Mouse (Mus musculus) heart, embryonic 15.5 days (tissue): ENCODE measurements at regions not wholly inside any gene's neighbourhood (a gene's known extent, or its start where the extent isn't known, plus 50 kb on each side); places are given as distances from the start of the nearest gene placed in this dataset.

Experiments
- ATAC-seq: fragments of 200-750 bp; cut with Nextera tagmentation; replicated peaks from 2 replicates; pipeline ENCODE4 v1.8.0; 2017; ENCODE audit warnings: low read depth, moderate TSS enrichment; ENCODE audit not compliant: insufficient number of reproducible peaks, insufficient read depth, low FRiP score
- H3K27ac ChIP-seq: fragments of 300-500 bp; sonication (generic); 2 replicates; pipeline ENCODE4 v1.5.1; 2015; ENCODE audit warnings: mild to moderate bottlenecking, inconsistent platforms
- H3K27me3 ChIP-seq: fragments of 300-500 bp; sonication (generic); 2 replicates; pipeline ENCODE4 v1.6.1; 2015; ENCODE audit warnings: inconsistent platforms
- H3K36me3 ChIP-seq: fragments of 300-500 bp; sonication (generic); 2 replicates; pipeline ENCODE4 v1.6.1; 2015; ENCODE audit warnings: mild to moderate bottlenecking, inconsistent platforms
- H3K4me1 ChIP-seq: fragments of 300-500 bp; sonication (generic); replicated peaks from 2 replicates; pipeline ENCODE4 v1.6.1; 2015; ENCODE audit warnings: inconsistent platforms
- H3K4me2 ChIP-seq: fragments of 300-500 bp; sonication (generic); 2 replicates; pipeline ENCODE4 v1.6.1; 2015; ENCODE audit warnings: inconsistent platforms, mild to moderate bottlenecking, moderate library complexity
- H3K4me3 ChIP-seq: fragments of 300-500 bp; sonication (generic); 2 replicates; pipeline ENCODE4 v1.5.1; 2015; ENCODE audit warnings: mild to moderate bottlenecking, inconsistent platforms
- H3K9ac ChIP-seq: fragments of 300-500 bp; sonication (generic); 2 replicates; pipeline ENCODE4 v1.6.1; 2015; ENCODE audit warnings: mild to moderate bottlenecking, inconsistent platforms
- H3K9me3 ChIP-seq: fragments of 300-500 bp; sonication (generic); replicated peaks from 2 replicates; pipeline ENCODE4 v1.6.1; 2016; ENCODE audit warnings: inconsistent platforms
- WGBS: fragments of 180-500 bp; shearing (Covaris S2); methylation state at CpG from one replicate; pipeline ENCODE4 v1.1.7; 2015; ENCODE audit warnings: mixed read lengths; 5-methylcytosine and 5-hydroxymethylcytosine counted together

- Histone ChIP-seq H3K36me3 (no peaks in the 10 kb centered on the region), H3K4me3 (no peak overlapping the region), H3K4me2 (no peak overlapping the region), H3K27me3 (no peaks in the 10 kb centered on the region), H3K4me1 (no peaks in the 10 kb centered on the region), H3K9ac (no peak overlapping the region), H3K9me3 (no peaks in the 10 kb centered on the region), H3K27ac (no peak overlapping the region)
- no peak for ATAC-seq
- 75% methylated on average over 8 of the region's 9 CpGs for WGBS
These were observed 131.7 kb downstream of the Inhbb start for GRCm38 (mm10) chr1:119290165-119290916.

- Histone ChIP-seq H3K4me2 (no peak overlapping the region), H3K9ac (no peak overlapping the region), H3K36me3 (no peaks in the 10 kb centered on the region), H3K27ac (no peak overlapping the region), H3K4me1 (no peaks in the 10 kb centered on the region), H3K4me3 (no peak overlapping the region), H3K9me3 (no peaks in the 10 kb centered on the region), H3K27me3 (no peaks in the 10 kb centered on the region)
- ATAC-seq: no peak
- 77% methylated on average over 11 of the region's 11 CpGs for WGBS
These were observed 132.4 kb downstream of the Inhbb start for GRCm38 (mm10) chr1:119289516-119290164.

- no peak overlapping the region for H3K4me2 ChIP-seq
- H3K27me3 ChIP-seq: no peaks in the 10 kb centered on the region
- 81% methylated on average over 1 of the region's 1 CpGs for WGBS
- no peaks in the 10 kb centered on the region for H3K4me1 ChIP-seq
- ATAC-seq: no peak
- no peaks in the 10 kb centered on the region for H3K36me3 ChIP-seq
- H3K4me3 ChIP-seq: no peak overlapping the region
- H3K27ac ChIP-seq: no peak overlapping the region
- H3K9me3 ChIP-seq: no peaks in the 10 kb centered on the region
- H3K9ac ChIP-seq: no peak overlapping the region
These were observed 139.6 kb downstream of the Inhbb start for GRCm38 (mm10) chr1:119282416-119282815.

- Histone ChIP-seq H3K4me3 (no peak overlapping the region), H3K9ac (no peak overlapping the region), H3K27ac (no peak overlapping the region), H3K4me1 (no peaks in the 10 kb centered on the region), H3K27me3 (no peaks in the 10 kb centered on the region), H3K36me3 (no peaks in the 10 kb centered on the region), H3K4me2 (no peak overlapping the region), H3K9me3 (no peaks in the 10 kb centered on the region)
- no peak for ATAC-seq
- WGBS: 68% methylated on average over 3 of the region's 3 CpGs
These were observed 142.8 kb downstream of the Inhbb start for GRCm38 (mm10) chr1:119279261-119279660.

- H3K27me3 ChIP-seq: no peaks in the 10 kb centered on the region
- H3K9me3 ChIP-seq: no peaks in the 10 kb centered on the region
- H3K36me3 ChIP-seq: no peaks in the 10 kb centered on the region
- no peak overlapping the region for H3K4me2 ChIP-seq
- no peaks in the 10 kb centered on the region for H3K4me1 ChIP-seq
- no peak overlapping the region for H3K27ac ChIP-seq
- ATAC-seq: no peak
- H3K9ac ChIP-seq: no peak overlapping the region
- WGBS: 84% methylated on average over 8 of the region's 8 CpGs
- H3K4me3 ChIP-seq: no peak overlapping the region
These were observed 143.4 kb downstream of the Inhbb start for GRCm38 (mm10) chr1:119278528-119279201.

GRCm38 (mm10) chr1:119277990-119278389 lies 144.1 kb downstream of the Inhbb start:
- no peak overlapping the region for H3K27ac ChIP-seq
- H3K27me3 ChIP-seq: no peaks in the 10 kb centered on the region
- no peaks in the 10 kb centered on the region for H3K4me1 ChIP-seq
- no peak for ATAC-seq
- no peak overlapping the region for H3K4me3 ChIP-seq
- H3K4me2 ChIP-seq: no peak overlapping the region
- H3K9me3 ChIP-seq: no peaks in the 10 kb centered on the region
- H3K36me3 ChIP-seq: no peaks in the 10 kb centered on the region
- no peak overlapping the region for H3K9ac ChIP-seq
- WGBS: 86% methylated on average over 4 of the region's 4 CpGs

- Histone ChIP-seq H3K4me3 (no peak overlapping the region), H3K27ac (no peak overlapping the region), H3K4me1 (no peaks in the 10 kb centered on the region), H3K36me3 (no peaks in the 10 kb centered on the region), H3K4me2 (no peak overlapping the region), H3K9me3 (no peaks in the 10 kb centered on the region; the same call in 1 of the 2 replicates), H3K27me3 (no peaks in the 10 kb centered on the region), H3K9ac (no peak overlapping the region)
- ATAC-seq: no peak
- 90% methylated on average over 5 of the region's 5 CpGs for WGBS
These were observed 156.0 kb downstream of the Inhbb start for GRCm38 (mm10) chr1:119266013-119266412.

GRCm38 (mm10) chr1:119265192-119265891 lies 156.7 kb downstream of the Inhbb start:
- H3K4me1 ChIP-seq: no peaks in the 10 kb centered on the region
- no peak overlapping the region for H3K4me2 ChIP-seq
- no peaks in the 10 kb centered on the region for H3K27me3 ChIP-seq
- ATAC-seq: no peak; the same call in 1 of the 2 replicates
- H3K9ac ChIP-seq: no peak overlapping the region
- H3K4me3 ChIP-seq: no peak overlapping the region
- H3K9me3 ChIP-seq: no peaks in the 10 kb centered on the region; the same call in 1 of the 2 replicates
- 74% methylated on average over 10 of the region's 10 CpGs for WGBS
- no peaks in the 10 kb centered on the region for H3K36me3 ChIP-seq
- H3K27ac ChIP-seq: no peak overlapping the region

GRCm38 (mm10) chr1:119259455-119259854 lies 162.6 kb downstream of the Inhbb start:
- Histone ChIP-seq H3K27me3 (no peaks in the 10 kb centered on the region), H3K4me2 (no peak overlapping the region), H3K9ac (no peak overlapping the region), H3K36me3 (no peaks in the 10 kb centered on the region), H3K4me3 (no peak overlapping the region), H3K9me3 (no peaks in the 10 kb centered on the region; the same call in 1 of the 2 replicates), H3K4me1 (no peaks in the 10 kb centered on the region), H3K27ac (no peak overlapping the region)
- 77% methylated on average over 9 of the region's 9 CpGs for WGBS
- no peak for ATAC-seq

GRCm38 (mm10) chr1:119256769-119257168 lies 165.3 kb downstream of the Inhbb start:
- Histone ChIP-seq H3K27ac (no peak overlapping the region), H3K9ac (no peak overlapping the region), H3K4me3 (no peak overlapping the region), H3K4me1 (0 out of 2 replicates have a peak, but pooled peaks cover 2% of the 10 kb centered on the region), H3K4me2 (no peak overlapping the region), H3K9me3 (no peaks in the 10 kb centered on the region; the same call in 1 of the 2 replicates), H3K27me3 (no peaks in the 10 kb centered on the region), H3K36me3 (no peaks in the 10 kb centered on the region)
- WGBS: 78% methylated on average over 8 of the region's 8 CpGs
- ATAC-seq: no peak

GRCm38 (mm10) chr1:119256097-119256473 lies 166.0 kb downstream of the Inhbb start:
- no peak for ATAC-seq
- no peak overlapping the region for H3K9ac ChIP-seq
- no peaks in the 10 kb centered on the region; the same call in 1 of the 2 replicates for H3K9me3 ChIP-seq
- no peaks in the 10 kb centered on the region for H3K36me3 ChIP-seq
- 52% methylated on average over 5 of the region's 5 CpGs for WGBS
- H3K4me3 ChIP-seq: no peak overlapping the region
- no peak overlapping the region for H3K4me2 ChIP-seq
- no peaks in the 10 kb centered on the region for H3K27me3 ChIP-seq
- 0 out of 2 replicates have a peak, but pooled peaks cover 2% of the 10 kb centered on the region for H3K4me1 ChIP-seq
- no peak overlapping the region for H3K27ac ChIP-seq
